Mouse (Mus musculus) spleen, postnatal 10 days (tissue): ENCODE data around the gene Amz1.
A peak's percentile ranks its signal among the peaks of the same experiment; 100 is the strongest.

ENCODE experiments used
- DNase-seq, 2 experiments: peaks; one replicate each; pipeline ENCODE4 v3.0.0; 2021 to 2022; ENCODE audit warnings: low spot score in 2 of 2

Gene Amz1

GRCm38 (mm10) chr5:140726062-140726839 is 2.3 kb downstream of the Amz1 start:
- no peak for DNase-seq

GRCm38 (mm10) chr5:140726946-140727740 is 3.2 kb downstream of the Amz1 start:
- no peak for DNase-seq

- no peak for DNase-seq
These were observed 7.3 kb downstream of the Amz1 start for GRCm38 (mm10) chr5:140731040-140731797.

- peak in 1 of 2 experiments; percentile 65 for DNase-seq
These were observed 8.3 kb downstream of the Amz1 start for GRCm38 (mm10) chr5:140732195-140732594.

- peak in 1 of 2 experiments; percentile 37 for DNase-seq
These were observed 9.4 kb downstream of the Amz1 start for GRCm38 (mm10) chr5:140733336-140733735.

GRCm38 (mm10) chr5:140735297-140735696 is 11.4 kb downstream of the Amz1 start:
- peak in 1 of 2 experiments; percentile 37 for DNase-seq

GRCm38 (mm10) chr5:140736166-140736565 is 12.2 kb downstream of the Amz1 start:
- DNase-seq: peak in 1 of 2 experiments; percentile 41

- no peak for DNase-seq
These were observed 15.9 kb downstream of the Amz1 start for GRCm38 (mm10) chr5:140739813-140740212.

GRCm38 (mm10) chr5:140741040-140741439 is 17.1 kb downstream of the Amz1 start:
- DNase-seq: no peak

- DNase-seq: no peak
These were observed 17.9 kb downstream of the Amz1 start for GRCm38 (mm10) chr5:140741877-140742276.

GRCm38 (mm10) chr5:140743706-140744131 is 19.8 kb downstream of the Amz1 start:
- DNase-seq: no peak

GRCm38 (mm10) chr5:140748425-140748824 is 24.5 kb downstream of the Amz1 start:
- peak in 1 of 2 experiments; percentile 40 for DNase-seq

- DNase-seq: peak; percentile 63 to 83
These were observed 25.3 kb downstream of the Amz1 start for GRCm38 (mm10) chr5:140749062-140749875.

GRCm38 (mm10) chr5:140750925-140751324 is 27.0 kb downstream of the Amz1 start:
- peak; percentile 43 to 82 for DNase-seq

GRCm38 (mm10) chr5:140752041-140752440 is 28.1 kb downstream of the Amz1 start:
- DNase-seq: no peak

- DNase-seq: no peak
These were observed 28.7 kb downstream of the Amz1 start for GRCm38 (mm10) chr5:140752639-140753038.

GRCm38 (mm10) chr5:140753223-140753622 is 29.3 kb downstream of the Amz1 start:
- DNase-seq: no peak

GRCm38 (mm10) chr5:140758864-140759263 is 34.9 kb downstream of the Amz1 start:
- no peak for DNase-seq

- no peak for DNase-seq
These were observed 38.6 kb downstream of the Amz1 start for GRCm38 (mm10) chr5:140762540-140762939.

- no peak for DNase-seq
These were observed 41.1 kb downstream of the Amz1 start for GRCm38 (mm10) chr5:140764921-140765613.
